Mouse (Mus musculus): ENCODE data around the gene Rarb. TPM values are rescaled to one million over a fixed set of nuclear protein-coding genes. Genes with fewer than 3 reads are reported as not detected.
A peak's percentile ranks its signal among the peaks of the same experiment; 100 is the strongest.

Rarb gene
- total RNA-seq, 2 experiments from 2014 or later: 8.3 to 29.8 TPM

- intact Hi-C loops (cut with DNase I): no loop called here
Measured at GRCm38 (mm10) chr14:16480621-16481020, 338.3 kb downstream of the Rarb start.

GRCm38 (mm10) chr14:16479521-16479920 lies 339.4 kb downstream of the Rarb start:
- intact Hi-C loops (cut with DNase I): no loop called here
- no peak for DNase-seq (ENCODE audit: low spot score in 2 of 2)

More at GRCm38 (mm10) chr14:16480621-16481020, 338.3 kb downstream of the Rarb start:
- no peak for DNase-seq (ENCODE audit: low spot score in 2 of 2)

- no peak for DNase-seq (ENCODE audit: low spot score in 2 of 2)
- intact Hi-C loops (cut with DNase I): no loop called here
Measured at GRCm38 (mm10) chr14:16478606-16479323, 340.2 kb downstream of the Rarb start.

- DNase-seq (ENCODE audit: low spot score in 2 of 2): no peak
- intact Hi-C loops (cut with DNase I): no loop called here
Measured at GRCm38 (mm10) chr14:16448269-16448987, 370.5 kb downstream of the Rarb start.

GRCm38 (mm10) chr14:16447587-16447986 lies 371.4 kb downstream of the Rarb start:
- intact Hi-C loops (cut with DNase I): no loop called here
- no peak for DNase-seq (ENCODE audit: low spot score in 2 of 2)

GRCm38 (mm10) chr14:16444859-16445258 lies 374.1 kb downstream of the Rarb start:
- intact Hi-C loops (cut with DNase I): no loop called here
- DNase-seq (ENCODE audit: low spot score in 2 of 2): no peak

GRCm38 (mm10) chr14:16439385-16440126 lies 379.4 kb downstream of the Rarb start:
- no peak for DNase-seq (ENCODE audit: low spot score in 2 of 2)
- intact Hi-C loops (cut with DNase I): loop anchor here (5.0 to 10.0 kb wide), 2 partner anchors 123 to 635 kb away; no protein-coding TSS in a partner anchor

- intact Hi-C loops (cut with DNase I): loop anchor here (5.0 to 10.0 kb wide), 2 partner anchors 125 to 637 kb away; no protein-coding TSS in a partner anchor
- no peak for DNase-seq (ENCODE audit: low spot score in 2 of 2)
Measured at GRCm38 (mm10) chr14:16437386-16437785, 381.6 kb downstream of the Rarb start.

- intact Hi-C loops (cut with DNase I): loop anchor here (5.0 to 10.0 kb wide), 3 partner anchors 128 to 1753 kb away; no protein-coding TSS in a partner anchor
- DNase-seq (ENCODE audit: low spot score in 2 of 2): peak; percentile 61 to 73
Measured at GRCm38 (mm10) chr14:16434396-16435171, 384.4 kb downstream of the Rarb start.

- intact Hi-C loops (cut with DNase I): loop anchor here (5.0 to 10.0 kb wide), 2 partner anchors 642 to 1754 kb away; no protein-coding TSS in a partner anchor
- peak; percentile 51 to 80 for DNase-seq (ENCODE audit: low spot score in 2 of 2)
Measured at GRCm38 (mm10) chr14:16433206-16433605, 385.8 kb downstream of the Rarb start.

GRCm38 (mm10) chr14:16432550-16432949 lies 386.4 kb downstream of the Rarb start:
- no peak for DNase-seq (ENCODE audit: low spot score in 2 of 2)
- intact Hi-C loops (cut with DNase I): loop anchor here (5.0 to 10.0 kb wide), 2 partner anchors 642 to 1755 kb away; no protein-coding TSS in a partner anchor

GRCm38 (mm10) chr14:16431941-16432499 lies 386.9 kb downstream of the Rarb start:
- DNase-seq (ENCODE audit: low spot score in 2 of 2): no peak

GRCm38 (mm10) chr14:16427569-16427968 lies 391.4 kb downstream of the Rarb start:
- no peak for DNase-seq (ENCODE audit: low spot score in 2 of 2)
- intact Hi-C loops (cut with DNase I): no loop called here

More at GRCm38 (mm10) chr14:16431941-16432499, 386.9 kb downstream of the Rarb start:
- intact Hi-C loops (cut with DNase I): loop anchor here (5.0 to 10.0 kb wide), 2 partner anchors 643 to 1755 kb away; no protein-coding TSS in a partner anchor

- intact Hi-C loops (cut with DNase I): no loop called here
- no peak for DNase-seq (ENCODE audit: low spot score in 2 of 2)
Measured at GRCm38 (mm10) chr14:16414163-16414562, 404.8 kb downstream of the Rarb start.

GRCm38 (mm10) chr14:16405187-16405586 lies 413.8 kb downstream of the Rarb start:
- DNase-seq (ENCODE audit: low spot score in 2 of 2): no peak
- intact Hi-C loops (cut with DNase I): no loop called here

- no peak for DNase-seq (ENCODE audit: low spot score in 2 of 2)
- intact Hi-C loops (cut with DNase I): loop anchor here (10.0 kb wide), 1 partner anchor 1030 kb away; no protein-coding TSS in a partner anchor
Measured at GRCm38 (mm10) chr14:16384783-16385182, 434.2 kb downstream of the Rarb start.
